Mouse (Mus musculus) small intestine, adult 2 months (tissue): ENCODE data around the gene Vmn1r91.
A peak's percentile ranks its signal among the peaks of the same experiment; 100 is the strongest.
"Not testable (repeated sequence)": the region's sequence is repeated elsewhere in the genome, so short reads cannot be mapped to it uniquely, and the experiment has no call there.

Experiments
- CTCF ChIP-seq: fragments of 200-500 bp; IDR thresholded peaks from 2 replicates; pipeline ENCODE4 v1.5.1; 2012; ENCODE audit warnings: low read depth, mild to moderate bottlenecking, control low read depth, inconsistent platforms, low read length, moderate library complexity, mixed read lengths; ENCODE audit not compliant: insufficient replicate concordance, insufficient read length; ENCODE audit errors: extremely low read depth
- POLR2A ChIP-seq: fragments of 200-500 bp; IDR thresholded peaks from 2 replicates; pipeline ENCODE4 v1.6.1; 2012; ENCODE audit warnings: low read depth, mild to moderate bottlenecking, control low read depth, inconsistent platforms, low read length, moderate library complexity

DNA sequence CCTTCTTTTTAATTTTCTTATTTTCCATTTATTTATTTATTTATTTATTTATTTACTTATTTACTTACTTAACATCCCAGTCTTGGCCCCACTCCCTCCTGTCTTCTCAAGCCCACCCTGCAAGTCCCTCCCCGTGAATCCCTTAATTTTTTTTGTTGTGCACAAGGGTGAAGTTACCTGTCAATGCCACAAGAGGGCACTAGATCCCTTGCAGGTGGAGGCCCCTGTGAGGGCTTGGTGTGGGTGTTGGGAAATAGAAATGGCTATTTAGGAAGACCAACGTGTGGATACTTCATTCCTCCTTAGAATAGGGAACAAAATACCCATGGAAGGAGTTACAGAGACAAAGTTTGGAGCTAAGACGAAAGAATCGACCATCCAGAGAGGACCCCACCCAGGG lies 35.4 kb upstream of the Vmn1r91 start:
- TF ChIP-seq CTCF: peak; percentile 19; the same call in 1 of the 2 replicates
- not testable (repeated sequence) for TF ChIP-seq POLR2A
